Mouse (Mus musculus): ENCODE measurements at regions not wholly inside any gene's neighbourhood (a gene's known extent, or its start where the extent isn't known, plus 50 kb on each side); places are given as distances from the start of the nearest gene placed in this dataset.

DNA sequence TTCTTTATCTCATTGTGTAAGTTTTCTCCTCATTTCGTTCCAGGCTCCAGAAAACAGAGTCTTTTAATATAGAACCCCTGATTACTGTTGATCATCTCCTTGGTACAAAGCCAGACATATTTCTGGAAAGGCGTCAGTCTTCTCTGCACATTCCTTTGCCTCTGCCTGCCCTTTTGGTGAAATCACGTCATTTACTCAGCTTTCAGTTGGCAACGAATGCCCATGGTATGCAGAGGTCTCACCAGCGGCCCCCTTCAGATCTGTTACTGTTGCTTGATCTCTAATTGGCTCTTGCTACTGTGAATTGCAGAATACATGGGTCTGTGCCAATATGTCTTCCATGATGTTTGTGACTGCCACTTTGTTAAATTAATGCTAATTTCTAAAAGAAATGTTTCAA, 412.0 kb upstream of the Pitx2 start:
- no peak for TF ChIP-seq CTCF (IDR thresholded peaks at IDR 0.05)
- no peak overlapping the region for H3K27ac ChIP-seq
- DNase-seq: no peak
- intact Hi-C loops (cut with DNase I): no loop called here
- no peak overlapping the region for H3K4me3 ChIP-seq

DNA sequence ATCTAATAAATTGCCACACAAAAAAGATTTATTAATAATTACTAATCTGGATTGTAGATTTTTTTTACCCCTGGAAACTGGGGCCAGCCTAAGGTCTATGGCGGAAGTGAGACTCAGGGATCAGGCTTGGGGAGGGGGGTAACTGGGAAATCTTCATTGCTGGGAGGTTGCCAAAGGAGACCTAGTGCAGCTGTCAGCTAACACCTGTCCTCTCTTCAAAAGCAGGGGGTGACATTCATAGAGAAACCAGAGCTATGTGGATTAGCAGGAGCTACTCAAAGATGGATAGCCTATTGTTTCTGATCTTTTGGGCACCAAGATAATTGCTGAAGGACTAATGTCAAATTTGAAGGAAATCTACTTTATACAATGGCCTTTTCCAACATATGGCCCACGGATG, 403.7 kb upstream of the Pitx2 start:
- TF ChIP-seq CTCF (IDR thresholded peaks at IDR 0.05): no peak
- intact Hi-C loops (cut with DNase I): no loop called here
- no peak for DNase-seq
- Histone ChIP-seq H3K4me3 (no peak overlapping the region), H3K27ac (no peak overlapping the region)

DNA sequence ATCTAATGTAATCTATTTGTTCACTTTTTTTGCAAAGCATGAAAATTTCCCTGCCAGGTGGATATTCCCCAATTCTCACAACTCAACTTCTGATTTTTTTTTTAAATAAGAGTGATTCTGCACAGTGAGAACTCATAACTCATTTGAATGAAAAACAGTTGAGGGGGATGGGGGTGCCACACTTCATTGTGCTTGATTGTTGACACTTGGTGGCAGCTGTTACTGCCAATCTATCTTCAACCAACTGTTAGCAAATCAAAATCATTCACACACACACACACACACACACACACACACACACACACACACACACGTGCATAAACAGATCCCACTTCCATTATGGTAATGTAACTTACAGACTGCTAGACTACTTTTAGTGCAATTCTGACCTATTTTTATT, 401.8 kb upstream of the Pitx2 start:
- intact Hi-C loops (cut with DNase I): no loop called here
- TF ChIP-seq CTCF (IDR thresholded peaks at IDR 0.05): no peak
- Histone ChIP-seq H3K4me3 (no peak overlapping the region), H3K27ac (no peak overlapping the region)
- DNase-seq: no peak

DNA sequence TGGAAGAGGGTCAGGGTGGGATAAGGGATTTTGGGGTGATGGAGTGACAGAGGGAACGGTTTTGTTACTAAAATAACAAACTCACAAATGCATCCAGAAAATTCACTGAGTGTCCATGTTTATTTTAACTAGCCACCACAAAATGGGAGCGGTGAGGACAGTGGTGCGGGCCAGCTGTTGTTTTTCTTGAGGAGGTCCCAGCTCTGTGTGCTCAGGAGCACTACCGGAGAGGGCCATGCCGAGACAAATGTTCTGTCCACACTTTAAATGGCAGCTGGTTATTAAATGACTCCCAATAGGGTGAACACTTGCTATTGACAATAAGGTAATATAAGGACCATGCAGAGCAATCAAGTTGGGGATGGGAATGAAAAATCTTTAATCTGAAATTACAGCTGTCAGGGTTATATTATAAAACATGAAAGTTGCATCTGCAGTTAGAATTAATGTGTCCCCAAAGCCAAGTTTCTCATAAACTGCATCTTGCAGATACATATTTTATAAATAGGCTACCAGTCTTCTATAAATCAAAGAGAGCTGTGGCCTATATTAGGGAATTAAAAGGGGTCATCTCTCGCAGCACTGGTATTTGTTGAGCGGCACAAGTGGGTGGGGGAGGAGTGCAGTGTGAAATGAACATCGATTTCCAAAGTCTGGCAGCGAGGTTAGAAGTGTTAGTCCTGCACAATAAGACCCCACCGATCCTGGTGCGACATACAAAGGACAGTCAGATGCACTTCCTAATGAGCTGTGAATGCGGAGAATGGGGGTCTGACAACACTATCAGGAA, 370.1 kb upstream of the Pitx2 start:
- no peak for TF ChIP-seq CTCF (IDR thresholded peaks at IDR 0.05)
- intact Hi-C loops (cut with DNase I): no loop called here
- no peak for DNase-seq
- Histone ChIP-seq H3K27ac (no peak overlapping the region), H3K4me3 (no peak overlapping the region)

DNA sequence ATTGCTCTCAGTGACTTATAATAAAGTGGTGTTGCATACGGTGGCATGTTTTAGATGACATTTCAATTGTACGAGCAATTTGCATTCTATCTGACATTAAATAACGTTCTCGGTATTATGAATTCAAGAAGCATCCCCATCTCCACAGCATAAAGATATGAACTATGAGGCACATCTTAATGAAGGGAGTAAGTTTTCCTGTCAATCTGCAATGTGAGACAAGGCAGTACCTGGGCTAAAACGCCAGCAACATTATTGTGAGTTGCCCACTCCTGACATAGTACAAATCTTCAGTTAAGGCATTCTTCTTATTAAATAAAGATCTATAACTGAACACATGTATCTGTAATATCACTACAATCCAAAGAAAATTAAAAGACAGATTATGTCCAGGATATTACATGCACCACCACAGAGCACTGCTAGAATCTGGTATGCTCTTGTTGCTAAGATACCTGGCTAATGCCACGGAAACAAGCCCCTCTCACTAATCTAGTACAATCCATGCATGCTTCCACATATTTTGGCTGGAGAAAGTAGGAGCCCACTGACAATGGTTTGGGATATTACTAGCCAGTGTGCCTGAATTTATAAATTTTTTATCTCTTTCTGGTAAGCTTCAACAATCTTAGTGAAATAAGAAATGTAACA, 349.2 kb upstream of the Pitx2 start:
- intact Hi-C loops (cut with DNase I): no loop called here
- no peak overlapping the region for H3K4me3 ChIP-seq
- H3K27ac ChIP-seq: no peak overlapping the region
- no peak for TF ChIP-seq CTCF (IDR thresholded peaks at IDR 0.05)
- no peak for DNase-seq

DNA sequence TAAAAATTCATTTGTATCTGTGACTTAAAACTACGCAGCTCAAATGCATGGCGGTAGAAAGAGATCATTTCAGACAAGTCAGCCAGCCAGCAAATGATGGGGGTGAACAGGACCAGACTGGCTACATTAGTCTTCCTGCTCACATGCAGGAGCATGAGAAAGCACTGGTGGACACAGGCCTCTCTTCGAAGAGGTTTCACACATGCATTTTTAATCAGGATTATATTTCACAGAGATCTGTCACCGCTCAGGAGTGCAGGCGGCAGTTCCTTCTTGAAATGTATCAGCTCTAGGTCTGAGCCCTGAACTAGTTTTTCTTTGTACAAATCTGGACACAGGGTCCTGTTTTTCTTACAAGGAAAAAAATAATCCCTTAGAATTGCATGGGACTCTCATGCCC, 343.2 kb upstream of the Pitx2 start:
- no peak for TF ChIP-seq CTCF (IDR thresholded peaks at IDR 0.05)
- no peak for DNase-seq
- Histone ChIP-seq H3K4me3 (no peak overlapping the region), H3K27ac (no peak overlapping the region)
- intact Hi-C loops (cut with DNase I): no loop called here

DNA sequence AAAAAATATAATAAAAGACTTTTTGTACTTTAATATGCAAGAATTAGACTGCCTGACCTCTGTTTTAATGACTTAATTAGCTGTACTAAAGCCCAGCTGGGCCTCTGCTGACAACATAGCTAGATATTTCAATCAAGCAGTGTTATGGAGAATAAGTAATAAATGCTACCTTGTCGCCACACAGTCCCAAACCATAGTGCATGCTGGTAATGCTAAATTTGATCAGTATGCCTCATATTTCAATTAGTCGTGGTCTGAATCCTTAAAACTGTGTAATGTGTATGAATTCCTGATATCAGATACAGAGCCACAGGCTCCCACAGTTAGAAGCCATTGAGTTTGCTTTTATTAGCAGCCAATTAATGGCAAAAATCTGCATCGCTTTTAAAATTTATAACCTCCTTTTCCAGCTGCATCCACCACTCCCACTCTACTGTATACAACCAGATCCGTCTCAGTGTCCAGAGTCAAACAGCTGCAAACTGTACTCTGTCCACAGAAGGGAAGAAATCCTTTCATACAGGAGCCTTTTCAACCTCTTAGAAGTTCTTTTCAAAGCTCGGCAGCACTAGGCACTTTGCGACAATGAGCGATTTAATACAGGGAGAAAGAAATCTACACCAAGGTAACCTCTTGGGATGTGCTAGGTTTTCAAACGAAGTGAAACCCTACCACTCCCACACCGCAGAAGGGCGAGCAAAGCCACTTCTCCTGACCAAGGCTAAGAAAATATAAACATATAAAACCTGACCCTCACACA, 317.8 kb upstream of the Pitx2 start:
- no peak overlapping the region for H3K4me3 ChIP-seq
- no peak for TF ChIP-seq CTCF (IDR thresholded peaks at IDR 0.05)
- intact Hi-C loops (cut with DNase I): no loop called here
- no peak for DNase-seq
- no peak overlapping the region for H3K27ac ChIP-seq

DNA sequence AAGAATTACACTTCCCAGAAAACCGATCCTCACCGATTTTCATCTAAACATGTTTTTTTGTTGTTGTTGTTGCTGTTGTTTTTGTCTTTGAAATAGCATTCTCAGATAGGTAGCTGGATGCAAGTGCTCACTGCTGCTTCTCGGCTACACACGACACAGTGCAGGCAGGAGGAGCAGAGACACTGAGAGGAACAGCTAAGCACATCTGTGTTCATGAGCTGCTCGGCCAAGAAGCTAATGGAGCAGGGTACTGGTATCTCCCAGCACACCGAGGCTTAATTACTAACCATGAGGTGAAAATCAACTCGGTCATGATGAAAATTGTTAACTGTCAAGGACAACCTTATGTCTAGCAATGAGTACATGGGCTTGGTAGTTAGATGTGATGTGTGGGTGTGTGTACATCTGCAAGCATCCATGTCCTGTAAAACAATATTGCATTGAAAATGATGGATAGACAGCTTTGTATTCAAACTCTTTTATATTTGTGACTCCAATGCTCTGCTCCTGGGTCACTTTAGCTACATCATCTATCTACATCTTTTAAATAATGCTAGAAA, 316.0 kb upstream of the Pitx2 start:
- DNase-seq: no peak
- Histone ChIP-seq H3K4me3 (no peak overlapping the region), H3K27ac (no peak overlapping the region)
- TF ChIP-seq CTCF (IDR thresholded peaks at IDR 0.05): no peak
- intact Hi-C loops (cut with DNase I): no loop called here

DNA sequence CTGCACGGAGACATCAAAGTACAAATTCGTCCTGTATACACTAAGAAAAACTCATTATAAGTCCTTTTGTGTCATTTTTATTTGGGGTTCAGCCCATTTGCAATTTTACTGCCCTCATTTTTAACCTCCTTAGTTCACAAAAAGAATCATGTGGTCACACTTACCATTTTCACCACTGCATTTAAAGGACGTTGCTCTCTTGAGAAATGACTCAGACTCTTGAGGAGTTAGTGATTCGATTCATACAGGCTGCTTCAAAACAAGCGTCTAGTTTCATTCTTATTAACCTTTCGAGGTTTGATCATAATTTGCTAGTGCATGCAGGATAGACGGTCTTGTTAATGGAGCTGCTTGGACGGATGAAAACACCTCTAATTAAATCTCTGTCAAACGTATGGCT, 313.0 kb upstream of the Pitx2 start:
- no peak overlapping the region for H3K27ac ChIP-seq
- H3K4me3 ChIP-seq: peak overlapping the region; percentile 33; the same call in 1 of the 2 replicates
- DNase-seq: no peak
- TF ChIP-seq CTCF (IDR thresholded peaks at IDR 0.05): no peak
- intact Hi-C loops (cut with DNase I): loop anchor here (1.0 kb wide), 1 partner anchor 318 kb away; no protein-coding TSS in a partner anchor

DNA sequence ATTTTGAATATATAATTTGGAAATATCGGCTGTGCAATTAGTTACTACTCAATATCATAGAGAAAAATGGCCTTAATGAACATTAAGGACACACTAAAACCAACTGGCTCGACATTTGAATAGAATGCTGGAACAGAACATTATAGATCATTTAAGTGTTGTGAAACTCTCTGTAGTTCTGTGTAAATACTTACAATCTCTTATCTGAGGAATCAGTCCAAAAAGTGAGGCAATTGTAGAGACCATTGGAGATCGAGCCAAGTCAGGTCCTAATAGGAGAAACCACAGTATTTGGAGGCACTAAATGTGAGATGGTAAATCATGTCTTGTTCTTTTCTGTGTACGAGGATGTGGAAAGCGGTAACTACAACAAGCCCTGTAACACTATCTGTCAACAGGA, 308.6 kb upstream of the Pitx2 start:
- H3K27ac ChIP-seq: no peak overlapping the region
- no peak for DNase-seq
- intact Hi-C loops (cut with DNase I): no loop called here
- no peak for TF ChIP-seq CTCF (IDR thresholded peaks at IDR 0.05)
- no peak overlapping the region for H3K4me3 ChIP-seq

DNA sequence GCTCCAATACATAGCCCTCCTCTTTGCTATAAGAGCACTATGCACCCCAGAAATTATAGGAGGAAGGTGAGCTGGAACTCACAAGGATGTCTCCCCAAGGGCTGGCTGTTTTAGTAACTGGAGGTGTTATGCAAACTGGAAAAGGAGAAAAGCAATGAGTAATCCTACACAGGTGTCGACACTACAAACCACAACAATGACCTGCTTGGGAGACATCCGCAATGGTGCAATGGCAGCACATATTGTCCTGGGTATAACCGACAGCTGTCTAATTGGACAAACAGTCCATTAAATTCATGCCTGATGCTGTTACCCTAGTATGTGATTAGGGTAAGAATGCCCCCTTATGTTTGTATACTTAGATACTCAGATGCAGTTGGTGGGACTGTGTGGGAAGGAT, 303.1 kb upstream of the Pitx2 start:
- no peak overlapping the region for H3K27ac ChIP-seq
- no peak overlapping the region for H3K4me3 ChIP-seq
- intact Hi-C loops (cut with DNase I): no loop called here
- DNase-seq: no peak
- no peak for TF ChIP-seq CTCF (IDR thresholded peaks at IDR 0.05)

DNA sequence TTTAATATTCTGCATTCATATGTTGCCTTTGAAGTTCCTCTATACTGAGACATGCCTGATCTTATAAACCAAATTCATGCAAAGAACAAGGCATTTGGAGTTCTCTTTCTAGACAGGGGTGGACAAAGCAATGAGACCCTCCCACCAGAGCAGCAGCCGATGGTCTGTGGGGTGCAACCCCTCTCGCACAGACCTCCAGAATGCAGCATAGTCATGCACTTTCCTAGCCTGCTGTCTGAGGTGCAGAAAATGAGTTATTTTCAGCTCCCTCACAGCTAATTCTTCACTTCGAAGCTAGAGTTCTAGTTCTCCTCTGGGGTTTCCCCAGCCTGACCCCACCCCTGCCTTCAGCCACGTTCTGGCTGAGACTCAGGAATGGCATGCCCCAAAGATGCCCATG, 288.6 kb upstream of the Pitx2 start:
- TF ChIP-seq CTCF (IDR thresholded peaks at IDR 0.05): no peak
- DNase-seq: no peak
- intact Hi-C loops (cut with DNase I): no loop called here
- Histone ChIP-seq H3K27ac (no peak overlapping the region), H3K4me3 (no peak overlapping the region)

DNA sequence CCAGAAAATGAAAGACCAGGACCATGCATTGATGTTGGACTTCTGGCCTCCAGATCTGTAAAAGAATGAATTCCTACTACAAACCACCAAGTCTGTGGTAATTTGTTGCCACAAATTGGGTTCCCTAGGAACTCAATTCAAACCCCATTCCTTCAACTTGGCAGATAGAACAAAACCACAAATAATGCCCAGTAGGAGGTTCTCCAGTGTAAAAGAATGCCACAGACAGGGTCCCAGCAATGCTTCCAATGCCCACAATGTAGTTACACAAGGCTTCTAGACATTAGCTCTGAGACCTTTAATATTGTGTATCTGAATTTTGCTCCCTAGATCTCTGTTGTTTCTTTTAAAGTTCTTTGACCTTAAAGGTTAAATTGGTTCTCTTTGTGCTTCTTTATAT, 278.2 kb upstream of the Pitx2 start:
- Histone ChIP-seq H3K27ac (no peak overlapping the region), H3K4me3 (no peak overlapping the region)
- no peak for TF ChIP-seq CTCF (IDR thresholded peaks at IDR 0.05)
- DNase-seq: no peak
- intact Hi-C loops (cut with DNase I): no loop called here

Measured in gastrocnemius, adult 2 months (tissue).